Mouse (Mus musculus): ENCODE measurements around the gene Myl9. TPM values are rescaled to one million over a fixed set of nuclear protein-coding genes. Genes with fewer than 3 reads are reported as not detected.
A peak's percentile ranks its signal among the peaks of the same experiment; 100 is the strongest.

The Myl9 gene
- polyA plus RNA-seq, 1 experiment: 954 TPM

- Histone ChIP-seq H3K79me2 (ENCODE audit: control insufficient read depth, insufficient read depth) (peaks cover 100% of the 10 kb centered on the region), H3ac (ENCODE audit: control insufficient read depth, insufficient read length, low read depth) (no peak overlapping the region), H3K27me3 (ENCODE audit: control insufficient read depth, insufficient read depth, insufficient read length) (no peaks in the 10 kb centered on the region), H3K79me3 (ENCODE audit: low read depth) (peaks cover 58% of the 10 kb centered on the region), H3K36me3 (ENCODE audit: control insufficient read depth, insufficient read depth) (peaks cover 4% of the 10 kb centered on the region), H3K4me3 (ENCODE audit: insufficient read depth, poor library complexity, severe bottlenecking) (no peak overlapping the region)
- no peak for TF ChIP-seq CEBPB (IDR thresholded peaks at IDR 0.05; ENCODE audit: low read depth)
- TF ChIP-seq MYOD1 (IDR thresholded peaks at IDR 0.05; ENCODE audit: control insufficient read depth, insufficient read length, low read depth): no peak
- no peak for TF ChIP-seq CTCF (IDR thresholded peaks at IDR 0.05; ENCODE audit: control insufficient read depth, insufficient read depth, insufficient read length)
- TF ChIP-seq FOSL1 (IDR thresholded peaks at IDR 0.05; ENCODE audit: insufficient read depth, low read length, poor library complexity, severe bottlenecking): no peak
- no peak for TF ChIP-seq MYOG (IDR thresholded peaks at IDR 0.05; ENCODE audit: control insufficient read depth, extremely low read depth, insufficient read length)
- TF ChIP-seq USF1 (IDR thresholded peaks at IDR 0.05; ENCODE audit: low read depth): no peak
- TF ChIP-seq MAX (IDR thresholded peaks at IDR 0.05): no peak
These were observed 43.6 kb upstream of the Myl9 start for GRCm38 (mm10) chr2:156731592-156731991.

- no peak overlapping the region for H3K4me3 ChIP-seq (ENCODE audit: insufficient read depth, poor library complexity, severe bottlenecking)
- peaks cover 4% of the 10 kb centered on the region for H3K36me3 ChIP-seq (ENCODE audit: control insufficient read depth, insufficient read depth)
- H3K79me2 ChIP-seq (ENCODE audit: control insufficient read depth, insufficient read depth): peaks cover 100% of the 10 kb centered on the region
- peaks cover 58% of the 10 kb centered on the region for H3K79me3 ChIP-seq (ENCODE audit: low read depth)
- no peaks in the 10 kb centered on the region for H3K27me3 ChIP-seq (ENCODE audit: control insufficient read depth, insufficient read depth, insufficient read length)
- TF ChIP-seq CEBPB (IDR thresholded peaks at IDR 0.05; ENCODE audit: low read depth): no peak
- TF ChIP-seq MYOG (IDR thresholded peaks at IDR 0.05; ENCODE audit: control insufficient read depth, extremely low read depth, insufficient read length): no peak
- TF ChIP-seq MYOD1 (IDR thresholded peaks at IDR 0.05; ENCODE audit: control insufficient read depth, insufficient read length, low read depth): no peak
- no peak for TF ChIP-seq FOSL1 (IDR thresholded peaks at IDR 0.05; ENCODE audit: insufficient read depth, low read length, poor library complexity, severe bottlenecking)
- no peak for TF ChIP-seq USF1 (IDR thresholded peaks at IDR 0.05; ENCODE audit: low read depth)
- TF ChIP-seq MAX (IDR thresholded peaks at IDR 0.05): no peak
- TF ChIP-seq CTCF (IDR thresholded peaks at IDR 0.05; ENCODE audit: control insufficient read depth, insufficient read depth, insufficient read length): no peak
- no peak overlapping the region for H3ac ChIP-seq (ENCODE audit: control insufficient read depth, insufficient read length, low read depth)
These were observed 43.1 kb upstream of the Myl9 start for GRCm38 (mm10) chr2:156732109-156732508.

- no peaks in the 10 kb centered on the region for H3K36me3 ChIP-seq (ENCODE audit: control insufficient read depth, insufficient read depth)
- TF ChIP-seq MAX (IDR thresholded peaks at IDR 0.05) (no peak), CTCF (IDR thresholded peaks at IDR 0.05; ENCODE audit: control insufficient read depth, insufficient read depth, insufficient read length) (no peak), MYOD1 (IDR thresholded peaks at IDR 0.05; ENCODE audit: control insufficient read depth, insufficient read length, low read depth) (no peak), CEBPB (IDR thresholded peaks at IDR 0.05; ENCODE audit: low read depth) (no peak), MYOG (IDR thresholded peaks at IDR 0.05; ENCODE audit: control insufficient read depth, extremely low read depth, insufficient read length) (no peak), USF1 (IDR thresholded peaks at IDR 0.05; ENCODE audit: low read depth) (no peak), FOSL1 (IDR thresholded peaks at IDR 0.05; ENCODE audit: insufficient read depth, low read length, poor library complexity, severe bottlenecking) (no peak)
- no peak overlapping the region for H3K4me3 ChIP-seq (ENCODE audit: insufficient read depth, poor library complexity, severe bottlenecking)
- H3K27me3 ChIP-seq (ENCODE audit: control insufficient read depth, insufficient read depth, insufficient read length): no peaks in the 10 kb centered on the region
- H3K79me2 ChIP-seq (ENCODE audit: control insufficient read depth, insufficient read depth): peaks cover 100% of the 10 kb centered on the region
- no peak overlapping the region for H3ac ChIP-seq (ENCODE audit: control insufficient read depth, insufficient read length, low read depth)
- H3K79me3 ChIP-seq (ENCODE audit: low read depth): peaks cover 64% of the 10 kb centered on the region
These were observed 39.4 kb upstream of the Myl9 start for GRCm38 (mm10) chr2:156735761-156736335.

GRCm38 (mm10) chr2:156736846-156737245 is 38.4 kb upstream of the Myl9 start:
- H3ac ChIP-seq (ENCODE audit: control insufficient read depth, insufficient read length, low read depth): no peak overlapping the region
- H3K4me3 ChIP-seq (ENCODE audit: insufficient read depth, poor library complexity, severe bottlenecking): no peak overlapping the region
- TF ChIP-seq FOSL1 (IDR thresholded peaks at IDR 0.05; ENCODE audit: insufficient read depth, low read length, poor library complexity, severe bottlenecking): no peak
- TF ChIP-seq MYOD1 (IDR thresholded peaks at IDR 0.05; ENCODE audit: control insufficient read depth, insufficient read length, low read depth): peak; percentile 83
- no peaks in the 10 kb centered on the region for H3K27me3 ChIP-seq (ENCODE audit: control insufficient read depth, insufficient read depth, insufficient read length)
- peaks cover 69% of the 10 kb centered on the region for H3K79me3 ChIP-seq (ENCODE audit: low read depth)
- H3K36me3 ChIP-seq (ENCODE audit: control insufficient read depth, insufficient read depth): no peaks in the 10 kb centered on the region
- peaks cover 100% of the 10 kb centered on the region for H3K79me2 ChIP-seq (ENCODE audit: control insufficient read depth, insufficient read depth)

GRCm38 (mm10) chr2:156737976-156738375 is 37.2 kb upstream of the Myl9 start:
- Histone ChIP-seq H3K36me3 (ENCODE audit: control insufficient read depth, insufficient read depth) (no peaks in the 10 kb centered on the region), H3ac (ENCODE audit: control insufficient read depth, insufficient read length, low read depth) (no peak overlapping the region), H3K4me3 (ENCODE audit: insufficient read depth, poor library complexity, severe bottlenecking) (no peak overlapping the region), H3K79me3 (ENCODE audit: low read depth) (peaks cover 72% of the 10 kb centered on the region), H3K27me3 (ENCODE audit: control insufficient read depth, insufficient read depth, insufficient read length) (no peaks in the 10 kb centered on the region), H3K79me2 (ENCODE audit: control insufficient read depth, insufficient read depth) (peaks cover 100% of the 10 kb centered on the region)
- no peak for TF ChIP-seq MYOD1 (IDR thresholded peaks at IDR 0.05; ENCODE audit: control insufficient read depth, insufficient read length, low read depth)
- TF ChIP-seq USF1 (IDR thresholded peaks at IDR 0.05; ENCODE audit: low read depth): no peak
- TF ChIP-seq CEBPB (IDR thresholded peaks at IDR 0.05; ENCODE audit: low read depth): no peak
- no peak for TF ChIP-seq FOSL1 (IDR thresholded peaks at IDR 0.05; ENCODE audit: insufficient read depth, low read length, poor library complexity, severe bottlenecking)
- no peak for TF ChIP-seq MAX (IDR thresholded peaks at IDR 0.05)
- no peak for TF ChIP-seq CTCF (IDR thresholded peaks at IDR 0.05; ENCODE audit: control insufficient read depth, insufficient read depth, insufficient read length)
- TF ChIP-seq MYOG (IDR thresholded peaks at IDR 0.05; ENCODE audit: control insufficient read depth, extremely low read depth, insufficient read length): no peak

GRCm38 (mm10) chr2:156741265-156741664 is 34.0 kb upstream of the Myl9 start:
- no peak for TF ChIP-seq CEBPB (IDR thresholded peaks at IDR 0.05; ENCODE audit: low read depth)
- TF ChIP-seq MYOD1 (IDR thresholded peaks at IDR 0.05; ENCODE audit: control insufficient read depth, insufficient read length, low read depth): no peak
- no peak for TF ChIP-seq MAX (IDR thresholded peaks at IDR 0.05)
- TF ChIP-seq CTCF (IDR thresholded peaks at IDR 0.05; ENCODE audit: control insufficient read depth, insufficient read depth, insufficient read length): no peak
- no peak for TF ChIP-seq USF1 (IDR thresholded peaks at IDR 0.05; ENCODE audit: low read depth)
- H3K4me3 ChIP-seq (ENCODE audit: insufficient read depth, poor library complexity, severe bottlenecking): no peak overlapping the region
- H3K79me3 ChIP-seq (ENCODE audit: low read depth): peaks cover 64% of the 10 kb centered on the region
- H3K36me3 ChIP-seq (ENCODE audit: control insufficient read depth, insufficient read depth): peaks cover 5% of the 10 kb centered on the region
- H3K79me2 ChIP-seq (ENCODE audit: control insufficient read depth, insufficient read depth): peaks cover 97% of the 10 kb centered on the region
- H3ac ChIP-seq (ENCODE audit: control insufficient read depth, insufficient read length, low read depth): no peak overlapping the region
- H3K27me3 ChIP-seq (ENCODE audit: control insufficient read depth, insufficient read depth, insufficient read length): no peaks in the 10 kb centered on the region

Data from C2C12 (cell line).